Mouse (Mus musculus) myocyte (in vitro differentiated cells): ENCODE results near the gene Stard13. TPM values are rescaled to one million over a fixed set of nuclear protein-coding genes. Genes with fewer than 3 reads are reported as not detected.

Experiments
- H3K27me3 ChIP-seq: one replicate; pipeline ENCODE4 v1.6.1; 2011; ENCODE audit not compliant: control insufficient read depth, insufficient read depth, insufficient read length
- H3K36me3 ChIP-seq: one replicate; pipeline ENCODE4 v1.6.1; 2011; ENCODE audit not compliant: control insufficient read depth, insufficient read depth
- H3K4me2 ChIP-seq: one replicate; pipeline ENCODE4 v1.6.1; 2011; ENCODE audit warnings: low read depth, control low read depth
- H3K4me3 ChIP-seq: one replicate; pipeline ENCODE4 v1.5.1; 2011; ENCODE audit warnings: mild to moderate bottlenecking, control low read depth, moderate library complexity
- H3K79me2 ChIP-seq: one replicate; pipeline ENCODE4 v1.6.1; 2011; ENCODE audit not compliant: control insufficient read depth, insufficient read depth
- H3ac ChIP-seq: one replicate; pipeline ENCODE4 v1.6.1; 2011; ENCODE audit not compliant: control insufficient read depth, insufficient read length
- CEBPB ChIP-seq: IDR thresholded peaks from 2 replicates; pipeline ENCODE4 v1.6.1; 2011; ENCODE audit warnings: mild to moderate bottlenecking, moderate library complexity; ENCODE audit not compliant: poor library complexity, insufficient read depth, severe bottlenecking
- E2F4 ChIP-seq: IDR thresholded peaks from one replicate; pipeline ENCODE4 v1.6.1; 2011; ENCODE audit warnings: mild to moderate bottlenecking, control low read depth, moderate library complexity; ENCODE audit not compliant: insufficient read depth
- MAX ChIP-seq: IDR thresholded peaks from one replicate; pipeline ENCODE4 v1.6.1; 2011; ENCODE audit warnings: low read depth, mild to moderate bottlenecking, control low read depth
- MYOD1 ChIP-seq, 3 experiments: IDR thresholded peaks; one replicate each; pipeline ENCODE4 v1.6.1; 2011; ENCODE audit warnings: control low read depth in 2 of 3, low read depth in 2 of 3, mild to moderate bottlenecking in 2 of 3, moderate library complexity in 1 of 3; ENCODE audit not compliant: insufficient read length in 2 of 3, control insufficient read depth in 1 of 3
- MYOG ChIP-seq, 3 experiments: IDR thresholded peaks; one replicate each; pipeline ENCODE4 v1.6.1; 2011; ENCODE audit warnings: control low read depth in 2 of 3, low read depth in 2 of 3, mild to moderate bottlenecking in 2 of 3; ENCODE audit not compliant: insufficient read length in 2 of 3, control insufficient read depth in 1 of 3, insufficient read depth in 1 of 3
- POLR2A ChIP-seq: IDR thresholded peaks from one replicate; pipeline ENCODE4 v1.6.1; 2011; ENCODE audit warnings: low read depth, mild to moderate bottlenecking, control low read depth, moderate library complexity; ENCODE audit not compliant: insufficient read length
- POLR2AphosphoS2 ChIP-seq: IDR thresholded peaks from one replicate; pipeline ENCODE4 v1.6.1; 2011; ENCODE audit warnings: low read depth, control low read depth; ENCODE audit not compliant: insufficient read length
- REST ChIP-seq: IDR thresholded peaks from one replicate; pipeline ENCODE4 v1.6.1; 2011; ENCODE audit warnings: mild to moderate bottlenecking, control low read depth, moderate library complexity; ENCODE audit not compliant: insufficient read depth, insufficient read length
- SRF ChIP-seq: IDR thresholded peaks from one replicate; pipeline ENCODE4 v1.6.1; 2011; ENCODE audit warnings: low read depth; ENCODE audit not compliant: control insufficient read depth, insufficient read length
- TCF12 ChIP-seq: IDR thresholded peaks from one replicate; pipeline ENCODE4 v1.6.1; 2011; ENCODE audit warnings: mild to moderate bottlenecking, control low read depth; ENCODE audit not compliant: poor library complexity, insufficient read depth, severe bottlenecking
- TCF3 ChIP-seq: IDR thresholded peaks from one replicate; pipeline ENCODE4 v1.6.1; 2011; ENCODE audit warnings: low read depth, control low read depth; ENCODE audit not compliant: insufficient read length
- USF1 ChIP-seq: IDR thresholded peaks from one replicate; pipeline ENCODE4 v1.6.1; 2011; ENCODE audit warnings: low read depth, mild to moderate bottlenecking, control low read depth, moderate library complexity
- polyA plus RNA-seq: library from polyadenylated mRNA; unstranded; fragments of >200 nt; fragmentation: generic; extraction: Trizol; gene quantifications from one replicate; pipeline ENCODE4 v1.2.1, GENCODE M21; 2012; ENCODE audit warnings: missing spikeins

Gene Stard13
- polyA plus RNA-seq, 1 experiment, result 15.2 TPM

DNA sequence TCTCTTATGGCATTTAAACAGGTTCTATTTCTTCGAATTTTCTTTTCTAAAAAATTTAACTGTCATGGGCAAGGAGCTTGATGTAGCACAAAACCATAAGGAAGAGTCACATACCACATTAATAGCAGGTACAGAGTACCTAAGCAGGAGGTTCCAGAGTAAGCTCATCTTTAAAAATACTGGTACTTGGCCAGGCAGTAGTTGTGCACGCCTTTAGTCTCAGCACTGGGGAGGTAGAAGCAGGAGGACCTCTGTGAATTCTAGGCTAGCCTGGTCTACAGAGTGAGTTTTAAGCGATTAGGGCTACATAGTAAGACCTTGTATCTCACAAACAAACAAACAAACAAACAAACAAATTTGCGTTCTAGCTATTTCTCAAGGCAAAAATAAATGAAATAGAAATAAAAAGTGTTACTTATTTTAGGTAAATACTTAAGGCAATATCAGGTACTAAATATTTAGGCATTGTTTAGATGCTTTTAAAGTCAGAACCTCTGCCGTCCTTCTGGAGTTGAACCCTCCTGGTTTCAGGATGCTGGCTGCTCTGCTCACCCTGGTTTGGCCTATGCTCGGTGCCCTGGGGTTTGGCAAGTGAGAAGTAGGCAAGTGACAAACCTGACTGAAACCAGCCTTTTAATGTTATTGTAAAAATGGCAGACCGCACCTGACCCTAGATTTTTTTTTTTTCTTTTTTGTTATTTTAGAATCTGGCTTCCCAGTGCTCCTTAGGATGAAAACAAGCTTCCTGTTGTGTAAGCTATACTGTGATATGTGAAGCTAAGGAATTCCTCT is 122.4 kb downstream of the Stard13 start:
- TF ChIP-seq CEBPB (no peak), POLR2A (no peak), POLR2AphosphoS2 (no peak), E2F4 (no peak), TCF12 (no peak), MYOG (IDR thresholded peaks at IDR 0.05; ENCODE audit: control insufficient read depth in 1 of 3, insufficient read depth in 1 of 3, insufficient read length in 2 of 3, low read depth in 2 of 3) (no peak), MYOD1 (IDR thresholded peaks at IDR 0.05; ENCODE audit: control insufficient read depth in 1 of 3, insufficient read length in 2 of 3, low read depth in 2 of 3) (no peak), REST (no peak), TCF3 (no peak), MAX (no peak), USF1 (no peak), SRF (no peak)
- H3K4me2 ChIP-seq, result peak overlapping the region; percentile 92
- H3ac ChIP-seq, result no peak overlapping the region
- no peaks in the 10 kb centered on the region for H3K36me3 ChIP-seq
- H3K4me3 ChIP-seq, result no peak overlapping the region
- peaks cover 85% of the 10 kb centered on the region for H3K79me2 ChIP-seq
- no peaks in the 10 kb centered on the region for H3K27me3 ChIP-seq

GRCm38 (mm10) chr5:151110461-151110908 is 123.2 kb downstream of the Stard13 start:
- TF ChIP-seq POLR2AphosphoS2, result no peak
- TF ChIP-seq USF1, result no peak
- no peak for TF ChIP-seq MAX
- TF ChIP-seq CEBPB, result peak; percentile 49; the same call in 1 of the 2 replicates
- no peak for TF ChIP-seq MYOD1 (IDR thresholded peaks at IDR 0.05; ENCODE audit: control insufficient read depth in 1 of 3, insufficient read length in 2 of 3, low read depth in 2 of 3)
- TF ChIP-seq TCF3, result no peak
- no peak for TF ChIP-seq REST
- TF ChIP-seq MYOG (IDR thresholded peaks at IDR 0.05; ENCODE audit: control insufficient read depth in 1 of 3, insufficient read depth in 1 of 3, insufficient read length in 2 of 3, low read depth in 2 of 3), result no peak
- H3K4me2 ChIP-seq, result peak overlapping the region; percentile 92
- H3K36me3 ChIP-seq, result no peaks in the 10 kb centered on the region
- H3K4me3 ChIP-seq, result no peak overlapping the region
- H3K79me2 ChIP-seq, result peaks cover 90% of the 10 kb centered on the region
- no peaks in the 10 kb centered on the region for H3K27me3 ChIP-seq
- no peak overlapping the region for H3ac ChIP-seq

GRCm38 (mm10) chr5:151109822-151110221 is 123.8 kb downstream of the Stard13 start:
- Histone ChIP-seq H3K4me2 (peak overlapping the region; percentile 92), H3K36me3 (no peaks in the 10 kb centered on the region), H3K27me3 (no peaks in the 10 kb centered on the region), H3K4me3 (no peak overlapping the region), H3ac (no peak overlapping the region), H3K79me2 (peaks cover 89% of the 10 kb centered on the region)
- TF ChIP-seq POLR2AphosphoS2 (no peak), SRF (no peak), MYOD1 (IDR thresholded peaks at IDR 0.05; ENCODE audit: control insufficient read depth in 1 of 3, insufficient read length in 2 of 3, low read depth in 2 of 3) (no peak), REST (no peak), POLR2A (no peak), USF1 (no peak), CEBPB (peak; percentile 71; the same call in 1 of the 2 replicates), MAX (no peak)

DNA sequence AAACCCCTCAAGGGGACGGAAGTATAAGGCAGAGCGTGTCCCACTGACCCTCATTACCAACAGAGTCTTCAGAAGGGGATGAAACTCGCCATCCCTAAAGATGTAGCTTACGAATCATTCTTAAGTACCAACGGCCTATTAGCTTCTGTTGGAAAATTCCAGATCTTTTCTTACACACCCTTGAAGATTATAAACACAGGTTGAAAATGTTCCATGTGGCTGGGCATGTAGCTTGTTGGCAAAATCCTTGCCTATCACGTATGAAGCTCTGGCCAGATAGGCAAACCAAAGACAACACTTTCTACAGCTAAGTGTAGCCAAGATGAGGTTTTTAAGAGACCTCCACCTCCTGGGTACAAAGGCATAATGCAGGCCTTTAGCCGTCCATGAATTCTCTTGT is 124.7 kb downstream of the Stard13 start:
- Histone ChIP-seq H3K4me3 (no peak overlapping the region), H3ac (no peak overlapping the region), H3K36me3 (no peaks in the 10 kb centered on the region), H3K79me2 (peaks cover 89% of the 10 kb centered on the region), H3K27me3 (no peaks in the 10 kb centered on the region), H3K4me2 (no peak overlapping the region)
- TF ChIP-seq MAX (no peak), MYOG (IDR thresholded peaks at IDR 0.05; ENCODE audit: control insufficient read depth in 1 of 3, insufficient read depth in 1 of 3, insufficient read length in 2 of 3, low read depth in 2 of 3) (no peak)

DNA sequence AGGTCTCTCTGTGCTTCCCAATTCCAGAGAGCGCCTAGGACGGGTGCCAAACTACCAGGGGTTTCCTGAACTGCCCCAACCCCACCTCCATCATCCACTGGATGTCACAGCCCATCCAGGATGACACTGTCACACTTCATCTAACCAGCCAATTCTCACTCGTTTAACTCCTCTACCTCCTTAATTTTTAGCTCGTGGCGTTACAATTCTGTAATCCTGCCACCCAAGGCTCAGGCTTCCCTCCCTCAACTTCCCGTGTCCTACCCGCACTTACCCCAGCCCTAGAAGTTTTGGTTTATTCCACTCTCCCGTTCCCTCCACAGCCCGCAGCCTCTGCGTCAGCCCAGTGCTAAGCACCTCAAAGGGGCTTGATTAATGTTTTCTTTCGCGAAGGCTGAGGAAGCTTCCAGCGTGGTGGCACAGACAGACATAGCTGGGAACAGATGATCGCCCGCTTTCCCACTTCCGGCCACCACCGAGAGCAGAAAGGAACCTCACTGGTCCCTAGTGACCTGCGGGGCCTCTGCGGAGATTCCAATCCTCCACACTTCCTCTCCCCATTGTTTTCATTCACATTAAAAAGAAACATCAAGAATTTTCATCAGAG is 125.2 kb downstream of the Stard13 start:
- H3K79me2 ChIP-seq, result peaks cover 89% of the 10 kb centered on the region
- no peak overlapping the region for H3K4me3 ChIP-seq
- H3ac ChIP-seq, result no peak overlapping the region
- H3K27me3 ChIP-seq, result no peaks in the 10 kb centered on the region
- no peak overlapping the region for H3K4me2 ChIP-seq
- TF ChIP-seq REST (no peak), SRF (no peak), USF1 (no peak), MAX (no peak), MYOD1 (IDR thresholded peaks at IDR 0.05; ENCODE audit: control insufficient read depth in 1 of 3, insufficient read length in 2 of 3, low read depth in 2 of 3) (no peak), E2F4 (no peak), TCF3 (no peak), MYOG (IDR thresholded peaks at IDR 0.05; ENCODE audit: control insufficient read depth in 1 of 3, insufficient read depth in 1 of 3, insufficient read length in 2 of 3, low read depth in 2 of 3) (no peak), POLR2A (no peak), POLR2AphosphoS2 (no peak), TCF12 (no peak), CEBPB (no peak)
- H3K36me3 ChIP-seq, result no peaks in the 10 kb centered on the region
